In genomic region chr12:96828415-96828814, GRCm38 (mm10) we compare ENCODE assay signal across 12 mouse cellular contexts.
"Had no signal": no experiment of that assay in that cellular context is flagged by ENCODE, and none has a peak within 500 bp of the region (broad histone marks: within the 10 kb centered on the region; RNA-seq: fewer than 3 reads in every experiment).

No protein-coding gene starts in this region.

- DNase-seq: retina, postnatal 1 day; right cerebral cortex, adult 18-20 months; right cerebral cortex, postnatal 14 days; right cerebral cortex, postnatal 25 days; right cerebral cortex, postnatal 4 days; spleen, adult 18-20 months; thymus, adult 18-20 months; thymus, adult 2 months; thymus, postnatal 14 days; thymus, postnatal 25 days; thymus, postnatal 36 days; thymus, postnatal 4 days had no signal
